Mouse (Mus musculus) myocyte (in vitro differentiated cells): ENCODE measurements around the gene Acox1. TPM values are rescaled to one million over a fixed set of nuclear protein-coding genes. Genes with fewer than 3 reads are reported as not detected.

Experiments
- H3K27me3 ChIP-seq: one replicate; pipeline ENCODE4 v1.6.1; 2011; ENCODE audit not compliant: control insufficient read depth, insufficient read depth, insufficient read length
- H3K36me3 ChIP-seq: one replicate; pipeline ENCODE4 v1.6.1; 2011; ENCODE audit not compliant: control insufficient read depth, insufficient read depth
- H3K4me2 ChIP-seq: one replicate; pipeline ENCODE4 v1.6.1; 2011; ENCODE audit warnings: low read depth, control low read depth
- H3K4me3 ChIP-seq: one replicate; pipeline ENCODE4 v1.5.1; 2011; ENCODE audit warnings: mild to moderate bottlenecking, control low read depth, moderate library complexity
- H3K79me2 ChIP-seq: one replicate; pipeline ENCODE4 v1.6.1; 2011; ENCODE audit not compliant: control insufficient read depth, insufficient read depth
- H3ac ChIP-seq: one replicate; pipeline ENCODE4 v1.6.1; 2011; ENCODE audit not compliant: control insufficient read depth, insufficient read length
- CEBPB ChIP-seq: IDR thresholded peaks from 2 replicates; pipeline ENCODE4 v1.6.1; 2011; ENCODE audit warnings: mild to moderate bottlenecking, moderate library complexity; ENCODE audit not compliant: poor library complexity, insufficient read depth, severe bottlenecking
- E2F4 ChIP-seq: IDR thresholded peaks from one replicate; pipeline ENCODE4 v1.6.1; 2011; ENCODE audit warnings: mild to moderate bottlenecking, control low read depth, moderate library complexity; ENCODE audit not compliant: insufficient read depth
- MAX ChIP-seq: IDR thresholded peaks from one replicate; pipeline ENCODE4 v1.6.1; 2011; ENCODE audit warnings: low read depth, mild to moderate bottlenecking, control low read depth
- MYOD1 ChIP-seq, 3 experiments: IDR thresholded peaks; one replicate each; pipeline ENCODE4 v1.6.1; 2011; ENCODE audit warnings: control low read depth in 2 of 3, low read depth in 2 of 3, mild to moderate bottlenecking in 2 of 3, moderate library complexity in 1 of 3; ENCODE audit not compliant: insufficient read length in 2 of 3, control insufficient read depth in 1 of 3
- MYOG ChIP-seq, 3 experiments: IDR thresholded peaks; one replicate each; pipeline ENCODE4 v1.6.1; 2011; ENCODE audit warnings: control low read depth in 2 of 3, low read depth in 2 of 3, mild to moderate bottlenecking in 2 of 3; ENCODE audit not compliant: insufficient read length in 2 of 3, control insufficient read depth in 1 of 3, insufficient read depth in 1 of 3
- POLR2A ChIP-seq: IDR thresholded peaks from one replicate; pipeline ENCODE4 v1.6.1; 2011; ENCODE audit warnings: low read depth, mild to moderate bottlenecking, control low read depth, moderate library complexity; ENCODE audit not compliant: insufficient read length
- POLR2AphosphoS2 ChIP-seq: IDR thresholded peaks from one replicate; pipeline ENCODE4 v1.6.1; 2011; ENCODE audit warnings: low read depth, control low read depth; ENCODE audit not compliant: insufficient read length
- REST ChIP-seq: IDR thresholded peaks from one replicate; pipeline ENCODE4 v1.6.1; 2011; ENCODE audit warnings: mild to moderate bottlenecking, control low read depth, moderate library complexity; ENCODE audit not compliant: insufficient read depth, insufficient read length
- SRF ChIP-seq: IDR thresholded peaks from one replicate; pipeline ENCODE4 v1.6.1; 2011; ENCODE audit warnings: low read depth; ENCODE audit not compliant: control insufficient read depth, insufficient read length
- TCF12 ChIP-seq: IDR thresholded peaks from one replicate; pipeline ENCODE4 v1.6.1; 2011; ENCODE audit warnings: mild to moderate bottlenecking, control low read depth; ENCODE audit not compliant: poor library complexity, insufficient read depth, severe bottlenecking
- TCF3 ChIP-seq: IDR thresholded peaks from one replicate; pipeline ENCODE4 v1.6.1; 2011; ENCODE audit warnings: low read depth, control low read depth; ENCODE audit not compliant: insufficient read length
- USF1 ChIP-seq: IDR thresholded peaks from one replicate; pipeline ENCODE4 v1.6.1; 2011; ENCODE audit warnings: low read depth, mild to moderate bottlenecking, control low read depth, moderate library complexity
- polyA plus RNA-seq: library from polyadenylated mRNA; unstranded; fragments of >200 nt; fragmentation: generic; extraction: Trizol; gene quantifications from one replicate; pipeline ENCODE4 v1.2.1, GENCODE M21; 2012; ENCODE audit warnings: missing spikeins

Gene Acox1
- polyA plus RNA-seq, result 36.4 TPM

DNA sequence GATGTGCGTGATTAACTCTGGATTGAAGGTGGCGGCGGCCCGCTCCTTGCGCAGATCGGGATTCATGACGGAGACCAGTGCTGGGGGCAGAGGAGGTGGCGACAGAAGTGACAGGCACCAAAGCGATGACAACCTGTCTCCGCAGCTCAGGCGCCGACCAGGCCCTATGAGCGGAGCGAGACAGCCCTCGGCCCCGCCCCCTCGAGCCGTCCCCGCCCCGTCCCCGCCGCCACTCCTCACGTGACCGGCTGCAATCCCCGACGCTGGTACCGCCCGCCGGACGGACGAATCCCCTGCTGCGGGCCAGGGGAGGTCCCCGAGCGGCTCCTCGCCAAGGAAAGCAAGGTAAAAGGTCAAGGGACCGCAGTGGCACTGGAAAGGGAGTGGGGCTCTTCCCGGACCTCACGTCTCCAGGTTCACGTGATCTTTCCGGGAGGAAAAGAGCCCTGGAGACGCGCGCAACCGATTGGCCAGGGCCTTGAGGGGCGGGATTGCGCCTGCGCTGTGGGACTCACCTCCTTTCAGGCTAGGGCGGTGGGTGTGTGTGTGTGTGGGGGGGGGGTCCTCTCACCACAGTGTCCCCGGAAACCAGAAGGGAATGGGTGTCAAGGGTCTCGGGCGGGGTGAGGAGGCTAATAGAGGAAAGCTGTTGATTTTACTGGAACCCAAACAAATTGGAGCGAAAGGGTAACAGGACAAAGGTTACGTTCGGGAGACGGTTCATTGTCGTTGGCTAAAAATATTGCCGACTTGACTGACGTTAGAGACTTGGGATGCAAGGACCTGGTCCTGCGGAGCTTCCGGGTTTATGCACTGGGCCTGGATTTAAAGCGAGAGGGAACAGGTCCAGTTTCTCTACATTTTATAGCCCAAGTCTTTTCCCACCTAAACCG, at the start of gene Acox1, which contains the start of gene Ten1:
Acox1 (minus strand) TSS at position 407 of the 893 bp plus-strand sequence.
Ten1 (plus strand) TSS at position 217 of the 893 bp plus-strand sequence.
- peak; percentile 92 for TF ChIP-seq USF1
- TF ChIP-seq POLR2A, result peak; percentile 91
- TF ChIP-seq POLR2AphosphoS2, result peak; percentile 90
- no peak for TF ChIP-seq TCF3
- TF ChIP-seq MAX, result no peak
- peak in 1 of 3 experiments; percentile 22 for TF ChIP-seq MYOD1 (IDR thresholded peaks at IDR 0.05; ENCODE audit: control insufficient read depth in 1 of 3, insufficient read length in 2 of 3, low read depth in 2 of 3)
- H3ac ChIP-seq, result peak within 1 kb of the TSS; percentile 70
- no peaks in the 10 kb centered on the region for H3K27me3 ChIP-seq
- peak within 1 kb of the TSS; percentile 97 for H3K4me2 ChIP-seq
- no peaks in the 10 kb centered on the region for H3K36me3 ChIP-seq
- peaks cover 34% of the 10 kb centered on the region for H3K79me2 ChIP-seq
- peak within 1 kb of the TSS; percentile 93 for H3K4me3 ChIP-seq

DNA sequence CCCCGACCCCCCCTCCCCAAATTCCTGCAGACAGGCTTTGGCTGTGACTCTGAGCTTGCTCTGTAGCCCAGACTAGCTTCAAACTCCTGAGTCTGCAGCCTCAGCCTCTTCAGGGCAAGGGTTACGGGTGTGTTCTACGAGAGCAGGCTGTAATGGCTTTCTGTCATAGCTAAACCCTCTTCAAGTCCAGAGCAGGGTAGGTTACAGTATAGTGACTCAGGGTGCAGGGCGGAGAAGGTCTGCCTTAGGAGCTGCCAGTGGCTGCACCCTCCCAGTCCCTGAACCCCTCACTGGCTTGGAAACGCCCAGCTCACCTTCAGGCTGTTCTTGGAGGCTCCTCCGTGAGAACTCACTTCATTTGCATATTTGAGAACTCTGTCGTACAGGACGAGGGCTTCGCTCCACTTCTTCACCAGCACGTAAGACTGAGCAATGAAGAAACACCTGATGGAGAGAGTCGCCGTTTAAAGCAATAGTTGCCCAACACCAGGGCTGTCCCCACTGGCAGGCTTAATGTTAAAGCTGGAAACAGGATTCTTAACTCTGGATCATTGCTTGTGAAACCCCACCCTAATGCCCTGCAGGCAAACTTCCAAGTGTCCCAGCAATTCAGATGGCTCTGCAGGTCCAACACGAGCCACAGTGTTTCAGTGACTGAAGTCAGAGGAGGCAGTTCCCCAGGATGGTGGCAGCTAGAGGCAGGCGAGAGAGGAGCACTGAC, 48.8 kb upstream of the Acox1 start:
- H3K4me2 ChIP-seq, result no peak overlapping the region
- no peaks in the 10 kb centered on the region for H3K27me3 ChIP-seq
- no peak overlapping the region for H3K4me3 ChIP-seq
- H3K79me2 ChIP-seq, result no peaks in the 10 kb centered on the region
- peaks cover 29% of the 10 kb centered on the region for H3K36me3 ChIP-seq
- no peak overlapping the region for H3ac ChIP-seq
- TF ChIP-seq MAX (no peak), MYOD1 (IDR thresholded peaks at IDR 0.05; ENCODE audit: control insufficient read depth in 1 of 3, insufficient read length in 2 of 3, low read depth in 2 of 3) (no peak), TCF3 (no peak), MYOG (IDR thresholded peaks at IDR 0.05; ENCODE audit: control insufficient read depth in 1 of 3, insufficient read depth in 1 of 3, insufficient read length in 2 of 3, low read depth in 2 of 3) (no peak), TCF12 (no peak), CEBPB (no peak), POLR2AphosphoS2 (no peak), SRF (no peak), POLR2A (no peak), USF1 (no peak), REST (no peak)

DNA sequence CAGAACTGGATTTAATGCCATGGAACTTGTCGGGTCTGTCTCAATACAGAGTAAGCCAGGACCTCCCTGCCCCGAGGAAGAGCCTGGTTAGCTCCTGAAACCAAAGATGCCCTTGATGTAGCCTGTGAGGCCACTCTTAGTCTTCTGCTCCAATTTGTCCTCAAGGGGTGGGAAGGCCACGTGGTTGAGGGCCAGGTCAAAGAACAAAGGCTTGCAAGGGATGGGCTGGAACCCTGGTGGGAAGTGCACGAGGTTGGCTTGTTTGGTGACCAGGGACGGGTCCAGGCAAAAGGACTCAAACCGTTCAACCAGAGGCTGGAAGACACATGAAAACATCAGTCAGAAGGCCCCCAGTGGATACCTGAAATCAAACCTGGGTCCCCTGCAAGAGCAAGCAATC, 46.8 kb upstream of the Acox1 start:
- TF ChIP-seq TCF12, result no peak
- Histone ChIP-seq H3K36me3 (peaks cover 24% of the 10 kb centered on the region), H3K79me2 (no peaks in the 10 kb centered on the region), H3ac (no peak overlapping the region), H3K4me3 (no peak overlapping the region), H3K27me3 (no peaks in the 10 kb centered on the region), H3K4me2 (no peak overlapping the region)

DNA sequence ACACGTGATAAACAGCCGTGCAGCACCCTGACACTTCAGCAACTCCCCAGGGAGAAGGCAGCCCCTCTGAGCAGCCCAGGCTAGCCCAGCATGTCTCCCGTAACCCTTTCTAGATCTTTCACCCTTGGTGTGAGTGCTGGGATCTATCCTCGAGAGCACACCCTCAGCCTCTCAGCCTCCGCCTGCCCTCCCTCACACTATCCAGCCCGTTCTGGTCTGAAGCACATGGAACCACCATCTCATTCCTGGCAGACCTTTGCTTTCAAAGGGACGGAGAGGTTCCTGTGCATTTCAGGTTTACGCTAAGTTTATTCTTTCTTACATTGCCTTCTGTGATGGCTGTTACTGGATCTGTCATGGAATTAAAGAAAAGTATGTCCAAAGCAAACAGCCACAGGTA, 45.7 kb upstream of the Acox1 start:
- Histone ChIP-seq H3K79me2 (no peaks in the 10 kb centered on the region), H3K27me3 (no peaks in the 10 kb centered on the region), H3ac (no peak overlapping the region), H3K4me2 (no peak overlapping the region), H3K4me3 (no peak overlapping the region), H3K36me3 (peaks cover 24% of the 10 kb centered on the region)
- no peak for TF ChIP-seq USF1
- no peak for TF ChIP-seq CEBPB
- no peak for TF ChIP-seq SRF

DNA sequence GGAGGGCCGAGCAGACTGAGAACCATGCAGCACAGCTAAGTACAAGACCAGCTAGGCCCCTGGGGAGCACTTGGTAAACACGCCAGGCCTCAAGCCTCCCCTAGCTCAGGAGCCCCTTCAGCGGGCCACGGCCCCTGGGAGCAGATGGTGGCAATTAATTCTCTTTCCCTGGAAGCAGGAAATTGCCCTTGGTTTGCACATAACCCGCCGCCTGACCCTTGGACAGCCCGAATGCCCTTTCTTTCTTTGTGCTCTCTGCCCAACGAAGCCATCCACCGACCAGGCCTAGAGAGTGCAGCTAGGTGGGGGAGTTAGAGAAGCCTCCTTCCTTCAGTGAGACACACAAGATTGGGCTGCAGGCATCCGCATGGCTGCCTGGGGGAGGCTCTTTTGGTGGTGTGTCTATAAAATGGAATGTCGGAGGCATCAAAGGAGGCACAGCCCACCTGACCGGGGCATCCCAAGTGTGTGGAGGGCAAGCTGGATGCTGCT, 42.9 kb upstream of the Acox1 start:
- Histone ChIP-seq H3K27me3 (no peaks in the 10 kb centered on the region), H3K79me2 (no peaks in the 10 kb centered on the region), H3K4me3 (no peak overlapping the region), H3K36me3 (peaks cover 18% of the 10 kb centered on the region), H3K4me2 (no peak overlapping the region), H3ac (no peak overlapping the region)
- TF ChIP-seq USF1 (no peak), POLR2AphosphoS2 (no peak), MAX (no peak), POLR2A (no peak), E2F4 (no peak), MYOG (IDR thresholded peaks at IDR 0.05; ENCODE audit: control insufficient read depth in 1 of 3, insufficient read depth in 1 of 3, insufficient read length in 2 of 3, low read depth in 2 of 3) (no peak)
